Mouse (Mus musculus) forebrain, embryonic 13.5 days (tissue): ENCODE results near the gene Chac1. TPM values are rescaled to one million over a fixed set of nuclear protein-coding genes. Genes with fewer than 3 reads are reported as not detected.

ENCODE experiments used
- ATAC-seq: fragments of 200-750 bp; cut with Nextera tagmentation; 2 replicates; pipeline ENCODE4 v1.8.0; 2017
- H3K27ac ChIP-seq: fragments of 300-500 bp; sonication (generic); 2 replicates; pipeline ENCODE4 v1.5.1; 2015; ENCODE audit warnings: inconsistent platforms, mild to moderate bottlenecking, moderate library complexity
- H3K27me3 ChIP-seq: fragments of 300-500 bp; sonication (generic); 2 replicates; pipeline ENCODE4 v1.6.1; 2015; ENCODE audit warnings: mild to moderate bottlenecking, inconsistent platforms
- H3K36me3 ChIP-seq: fragments of 300-500 bp; sonication (generic); 2 replicates; pipeline ENCODE4 v1.6.1; 2015; ENCODE audit warnings: mild to moderate bottlenecking, inconsistent platforms; ENCODE audit not compliant: poor library complexity, severe bottlenecking
- H3K4me1 ChIP-seq: fragments of 300-500 bp; sonication (generic); 2 replicates; pipeline ENCODE4 v1.6.1; 2015; ENCODE audit warnings: inconsistent platforms
- H3K4me2 ChIP-seq: fragments of 300-500 bp; sonication (generic); 2 replicates; pipeline ENCODE4 v1.6.1; 2015; ENCODE audit warnings: inconsistent platforms, mild to moderate bottlenecking, moderate library complexity
- H3K4me3 ChIP-seq: fragments of 300-500 bp; sonication (generic); 2 replicates; pipeline ENCODE4 v1.5.1; 2015; ENCODE audit warnings: mild to moderate bottlenecking, inconsistent platforms
- H3K9ac ChIP-seq: fragments of 300-500 bp; sonication (generic); 2 replicates; pipeline ENCODE4 v1.6.1; 2015; ENCODE audit warnings: mild to moderate bottlenecking, inconsistent platforms
- H3K9me3 ChIP-seq: fragments of 300-500 bp; sonication (generic); replicated peaks from 2 replicates; pipeline ENCODE4 v1.6.1; 2016; ENCODE audit warnings: inconsistent platforms
- WGBS: fragments of 180-500 bp; shearing (Covaris S2); methylation state at CpG from one replicate; pipeline ENCODE4 v1.1.7; 2015; 5-methylcytosine and 5-hydroxymethylcytosine counted together
- polyA plus RNA-seq: library from polyadenylated mRNA; unstranded; fragments of >200 nt; fragmentation: Nextera tagmentation; extraction: Ambion mirVana; gene quantifications from 2 replicates; pipeline ENCODE4 v1.2.1, GENCODE M21; 2015

Gene Chac1
- polyA plus RNA-seq = 2.3 and 3.4 TPM in 2 replicates

- H3K9me3 ChIP-seq = no peaks in the 10 kb centered on the region
- H3K9ac ChIP-seq = peak within 1 kb of the TSS; percentile 72
- peak; percentile 99 for ATAC-seq
- peak within 1 kb of the TSS; percentile 62 for H3K4me3 ChIP-seq
- peaks cover 8% of the 10 kb centered on the region; the same call in 1 of the 2 replicates for H3K4me1 ChIP-seq
- H3K36me3 ChIP-seq = no peaks in the 10 kb centered on the region
- H3K27me3 ChIP-seq = peaks cover 32% of the 10 kb centered on the region
- peak within 1 kb of the TSS; percentile 92 for H3K4me2 ChIP-seq
- WGBS = 5% methylated on average over 58 of the region's 58 CpGs
- no peak within 1 kb of the TSS for H3K27ac ChIP-seq
These were observed at the start of gene Chac1 for GRCm38 (mm10) chr2:119350555-119351486. TSS of gene Chac1 (plus strand) at chr2:119351229.

- H3K9me3 ChIP-seq = no peaks in the 10 kb centered on the region
- H3K9ac ChIP-seq = no peak overlapping the region
- 0 out of 2 replicates have a peak, but pooled peaks cover 7% of the 10 kb centered on the region for H3K27me3 ChIP-seq
- no peak for ATAC-seq
- WGBS = 79% methylated on average over 6 of the region's 6 CpGs
- peaks cover 28% of the 10 kb centered on the region for H3K4me1 ChIP-seq
- H3K36me3 ChIP-seq = peaks cover 19% of the 10 kb centered on the region
- H3K4me2 ChIP-seq = no peak overlapping the region
- no peak overlapping the region for H3K27ac ChIP-seq
- H3K4me3 ChIP-seq = no peak overlapping the region
These were observed 48.2 kb upstream of the Chac1 start for GRCm38 (mm10) chr2:119302876-119303275.

DNA sequence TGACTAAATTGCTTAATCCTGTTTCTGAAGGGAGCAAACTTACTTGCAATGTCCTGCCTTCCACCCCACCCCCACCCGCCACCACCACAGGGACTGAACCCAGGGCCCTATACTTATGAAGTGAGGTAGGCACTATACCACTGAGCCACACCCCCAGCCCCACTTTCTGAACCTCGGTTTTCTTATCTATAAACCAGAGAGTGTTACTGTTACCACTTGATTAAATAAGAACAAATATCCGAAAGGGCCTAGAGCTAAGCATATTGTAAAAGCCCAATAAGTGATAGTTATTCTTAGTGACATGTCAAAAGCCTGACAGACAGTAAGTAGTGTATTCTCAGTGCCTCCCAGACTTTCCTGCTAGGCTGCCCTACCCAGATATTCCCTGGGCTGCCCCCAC is 46.6 kb upstream of the Chac1 start:
- WGBS = 51% methylated on average over 3 of the region's 3 CpGs
- peaks cover 8% of the 10 kb centered on the region; the same call in 1 of the 2 replicates for H3K27me3 ChIP-seq
- no peaks in the 10 kb centered on the region for H3K9me3 ChIP-seq
- peaks cover 28% of the 10 kb centered on the region for H3K4me1 ChIP-seq
- H3K4me3 ChIP-seq = no peak overlapping the region
- H3K27ac ChIP-seq = no peak overlapping the region
- ATAC-seq = no peak
- peaks cover 4% of the 10 kb centered on the region for H3K36me3 ChIP-seq
- H3K4me2 ChIP-seq = no peak overlapping the region
- no peak overlapping the region for H3K9ac ChIP-seq

GRCm38 (mm10) chr2:119304798-119305208 is 46.2 kb upstream of the Chac1 start:
- no peak overlapping the region for H3K4me2 ChIP-seq
- H3K4me1 ChIP-seq = peaks cover 28% of the 10 kb centered on the region
- H3K27me3 ChIP-seq = peaks cover 12% of the 10 kb centered on the region; the same call in 1 of the 2 replicates
- H3K9me3 ChIP-seq = no peaks in the 10 kb centered on the region
- H3K4me3 ChIP-seq = no peak overlapping the region
- no peak overlapping the region for H3K27ac ChIP-seq
- WGBS = 22% methylated on average over 3 of the region's 3 CpGs
- ATAC-seq = no peak
- H3K9ac ChIP-seq = no peak overlapping the region
- no peaks in the 10 kb centered on the region for H3K36me3 ChIP-seq

- Histone ChIP-seq H3K4me3 (no peak overlapping the region), H3K36me3 (no peaks in the 10 kb centered on the region), H3K9ac (no peak overlapping the region), H3K9me3 (no peaks in the 10 kb centered on the region), H3K4me1 (peaks cover 21% of the 10 kb centered on the region), H3K4me2 (no peak overlapping the region), H3K27me3 (peaks cover 70% of the 10 kb centered on the region), H3K27ac (no peak overlapping the region)
- ATAC-seq = no peak
- 57% methylated on average over 12 of the region's 12 CpGs for WGBS
These were observed 39.5 kb upstream of the Chac1 start for GRCm38 (mm10) chr2:119311544-119311943.

- Histone ChIP-seq H3K4me2 (no peak overlapping the region), H3K4me3 (no peak overlapping the region), H3K9ac (no peak overlapping the region), H3K9me3 (no peaks in the 10 kb centered on the region), H3K27me3 (peaks cover 75% of the 10 kb centered on the region), H3K27ac (no peak overlapping the region), H3K4me1 (peaks cover 21% of the 10 kb centered on the region), H3K36me3 (no peaks in the 10 kb centered on the region)
- no peak for ATAC-seq
- WGBS = 42% methylated on average over 2 of the region's 2 CpGs
These were observed 38.6 kb upstream of the Chac1 start for GRCm38 (mm10) chr2:119312380-119312958.

DNA sequence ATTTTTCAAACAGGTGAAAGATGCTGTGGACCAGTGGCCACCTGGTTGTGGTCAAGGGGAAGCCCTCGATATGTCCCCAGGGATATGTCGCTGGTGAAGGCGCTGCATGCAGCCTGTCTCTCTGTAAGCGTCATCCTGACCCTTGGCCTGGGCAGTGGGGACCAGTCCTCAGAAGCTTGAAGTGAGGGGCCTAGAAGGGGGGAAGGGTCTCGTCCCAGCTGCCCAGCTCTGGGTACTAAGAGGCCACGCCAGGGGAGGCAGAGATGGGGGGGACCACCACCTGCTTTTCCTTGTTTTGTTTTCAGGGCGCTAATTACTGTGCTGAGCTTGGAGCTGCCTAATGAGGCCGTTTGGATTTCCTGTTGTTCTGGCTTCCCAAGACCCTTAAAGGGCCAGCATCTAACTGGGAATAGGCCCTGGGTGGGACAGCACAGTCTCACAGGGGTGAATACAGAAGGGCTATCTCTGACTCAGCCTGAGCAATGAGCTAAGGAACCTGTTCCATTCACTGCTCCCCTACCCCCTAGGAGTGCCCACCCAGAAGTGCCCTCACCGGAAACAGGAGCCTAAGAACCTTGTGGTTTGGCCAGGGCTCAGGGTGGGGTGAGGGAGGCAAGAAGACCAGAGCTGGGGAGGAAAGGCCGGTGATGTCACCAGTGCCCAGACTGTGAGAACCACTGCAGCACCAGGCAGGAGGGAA is 37.1 kb upstream of the Chac1 start:
- H3K4me3 ChIP-seq = no peak overlapping the region
- H3K27me3 ChIP-seq = peaks cover 90% of the 10 kb centered on the region
- no peaks in the 10 kb centered on the region for H3K9me3 ChIP-seq
- no peaks in the 10 kb centered on the region for H3K36me3 ChIP-seq
- H3K27ac ChIP-seq = no peak overlapping the region
- WGBS = 16% methylated on average over 10 of the region's 10 CpGs
- ATAC-seq = peak; percentile 76
- H3K4me1 ChIP-seq = peaks cover 21% of the 10 kb centered on the region
- peak overlapping the region; percentile 22; the same call in 1 of the 2 replicates for H3K4me2 ChIP-seq
- H3K9ac ChIP-seq = 0 out of 2 replicates have a peak overlapping the region, but pooled peaks have one; percentile 13

GRCm38 (mm10) chr2:119314742-119315310 is 36.2 kb upstream of the Chac1 start:
- H3K4me3 ChIP-seq = no peak overlapping the region
- whole genome bisulfite sequencing = 54% methylated on average over 12 of the region's 12 CpGs
- H3K4me1 ChIP-seq = peaks cover 21% of the 10 kb centered on the region
- peaks cover 93% of the 10 kb centered on the region for H3K27me3 ChIP-seq
- no peak overlapping the region for H3K9ac ChIP-seq
- no peak overlapping the region for H3K27ac ChIP-seq
- H3K4me2 ChIP-seq = no peak overlapping the region
- H3K9me3 ChIP-seq = no peaks in the 10 kb centered on the region
- no peaks in the 10 kb centered on the region for H3K36me3 ChIP-seq
- no peak for ATAC-seq

GRCm38 (mm10) chr2:119318043-119318710 is 32.9 kb upstream of the Chac1 start:
- H3K9ac ChIP-seq = no peak overlapping the region
- no peak for ATAC-seq
- WGBS = 79% methylated on average over 3 of the region's 3 CpGs
- no peaks in the 10 kb centered on the region for H3K36me3 ChIP-seq
- H3K4me3 ChIP-seq = no peak overlapping the region
- peaks cover 97% of the 10 kb centered on the region for H3K27me3 ChIP-seq
- H3K9me3 ChIP-seq = no peaks in the 10 kb centered on the region
- H3K4me1 ChIP-seq = peaks cover 43% of the 10 kb centered on the region
- no peak overlapping the region for H3K27ac ChIP-seq
- H3K4me2 ChIP-seq = no peak overlapping the region

GRCm38 (mm10) chr2:119320571-119320970 is 30.5 kb upstream of the Chac1 start:
- Histone ChIP-seq H3K27ac (no peak overlapping the region), H3K27me3 (peaks cover 98% of the 10 kb centered on the region), H3K4me3 (no peak overlapping the region), H3K9ac (no peak overlapping the region), H3K36me3 (no peaks in the 10 kb centered on the region), H3K4me2 (no peak overlapping the region), H3K9me3 (no peaks in the 10 kb centered on the region), H3K4me1 (peaks cover 52% of the 10 kb centered on the region)
- WGBS = 77% methylated on average over 8 of the region's 8 CpGs
- no peak for ATAC-seq
